Mouse (Mus musculus): ENCODE measurements around the gene Ccdc155.

Gene Ccdc155

GRCm38 (mm10) chr7:45147267-45147666, 57.4 kb downstream of the Ccdc155 start:
- DNase-seq (ENCODE audit: low spot score in 2 of 2): no peak

- no peak for DNase-seq (ENCODE audit: low spot score in 2 of 2)
Measured at GRCm38 (mm10) chr7:45145460-45145859, 59.2 kb downstream of the Ccdc155 start.

- DNase-seq (ENCODE audit: low spot score in 2 of 2): no peak
Measured at GRCm38 (mm10) chr7:45144368-45145174, 60.1 kb downstream of the Ccdc155 start.

- DNase-seq (ENCODE audit: low spot score in 2 of 2): no peak
Measured at GRCm38 (mm10) chr7:45141914-45142313, 62.8 kb downstream of the Ccdc155 start.

- DNase-seq (ENCODE audit: low spot score in 2 of 2): no peak
Measured at GRCm38 (mm10) chr7:45141319-45141718, 63.4 kb downstream of the Ccdc155 start.

GRCm38 (mm10) chr7:45139904-45140723, 64.6 kb downstream of the Ccdc155 start:
- DNase-seq (ENCODE audit: low spot score in 2 of 2): no peak

- no peak for DNase-seq (ENCODE audit: low spot score in 2 of 2)
Measured at GRCm38 (mm10) chr7:45138403-45138802, 66.3 kb downstream of the Ccdc155 start.

- no peak for DNase-seq (ENCODE audit: low spot score in 2 of 2)
Measured at GRCm38 (mm10) chr7:45137171-45138006, 67.3 kb downstream of the Ccdc155 start.

- peak in 1 of 2 experiments; percentile 93 for DNase-seq (ENCODE audit: low spot score in 2 of 2)
Measured at GRCm38 (mm10) chr7:45135993-45136567, 68.6 kb downstream of the Ccdc155 start, which contains the start of the genes Gm45713 and Flt3l. Gene Gm45713, minus strand, starts transcription at chr7:45136231. Gene Flt3l, minus strand, starts transcription at chr7:45136432.

GRCm38 (mm10) chr7:45135370-45135769, 69.3 kb downstream of the Ccdc155 start:
- no peak for DNase-seq (ENCODE audit: low spot score in 2 of 2)

- DNase-seq (ENCODE audit: low spot score in 2 of 2): no peak
Measured at GRCm38 (mm10) chr7:45134544-45135026, 70.1 kb downstream of the Ccdc155 start.
